Mouse (Mus musculus) lung, embryonic 14.5 days (tissue): ENCODE measurements around the gene U2af1l4. TPM values are rescaled to one million over a fixed set of nuclear protein-coding genes. Genes with fewer than 3 reads are reported as not detected.

Experiments used
- ATAC-seq: fragments of 200-750 bp; cut with Nextera tagmentation; 2 replicates; pipeline ENCODE4 v1.8.0; 2017; ENCODE audit warnings: mild to moderate bottlenecking, moderate TSS enrichment, moderate library complexity; ENCODE audit not compliant: insufficient read depth
- DNase-seq: peaks from one replicate; pipeline ENCODE4 v3.0.0-alpha.2; 2015
- H3K27ac ChIP-seq: fragments of 300-500 bp; sonication (generic); 2 replicates; pipeline ENCODE4 v1.5.1; 2014; ENCODE audit warnings: low read depth, mild to moderate bottlenecking, moderate library complexity
- H3K27me3 ChIP-seq: fragments of 300-500 bp; sonication (generic); 2 replicates; pipeline ENCODE4 v1.6.1; 2014; ENCODE audit warnings: low read length, control low read depth; ENCODE audit not compliant: insufficient read depth
- H3K36me3 ChIP-seq: fragments of 300-500 bp; sonication (generic); 2 replicates; pipeline ENCODE4 v1.6.1; 2014; ENCODE audit warnings: control low read depth; ENCODE audit not compliant: insufficient read depth
- H3K4me1 ChIP-seq: fragments of 300-500 bp; sonication (generic); 2 replicates; pipeline ENCODE4 v1.6.1; 2014; ENCODE audit warnings: antibody characterized with exemption, control low read depth; ENCODE audit not compliant: insufficient read depth
- H3K4me2 ChIP-seq: fragments of 300-500 bp; sonication (generic); 2 replicates; pipeline ENCODE4 v1.6.1; 2014; ENCODE audit warnings: mild to moderate bottlenecking
- H3K4me3 ChIP-seq: fragments of 300-500 bp; sonication (generic); 2 replicates; pipeline ENCODE4 v1.5.1; 2014; ENCODE audit warnings: low read depth, low read length
- H3K9ac ChIP-seq: fragments of 300-500 bp; sonication (generic); 2 replicates; pipeline ENCODE4 v1.6.1; 2014
- H3K9me3 ChIP-seq: fragments of 300-500 bp; sonication (generic); 2 replicates; pipeline ENCODE4 v1.6.1; 2016; ENCODE audit warnings: low read depth, low read length, control low read depth
- CTCF ChIP-seq: IDR thresholded peaks from 2 replicates; pipeline ENCODE4 v1.5.1; 2016; ENCODE audit warnings: antibody characterized with exemption, low read depth
- WGBS: fragments of 180-500 bp; shearing (Covaris S2); extraction: QIAGEN DNeasy Blood & Tissue Kit; methylation state at CpG from one replicate; pipeline ENCODE4 v1.1.7; 2014; 5-methylcytosine and 5-hydroxymethylcytosine counted together
- polyA plus RNA-seq: library from polyadenylated mRNA; unstranded; fragments of >200 nt; fragmentation: Nextera tagmentation; extraction: Ambion mirVana; gene quantifications from 2 replicates; pipeline ENCODE4 v1.2.1, GENCODE M21; 2014

U2af1l4 gene
- polyA plus RNA-seq, 1 experiment from 2014 or later = 120 TPM

GRCm38 (mm10) chr7:30586455-30587020 is 23.4 kb downstream of the U2af1l4 start:
- H3K9ac ChIP-seq = no peak overlapping the region
- peak overlapping the region; percentile 82 for H3K4me2 ChIP-seq
- ATAC-seq (no peak), DNase-seq (no peak)
- H3K27ac ChIP-seq = no peak overlapping the region
- 87% methylated on average over 28 of the region's 28 CpGs for WGBS
- H3K4me3 ChIP-seq = peak overlapping the region; percentile 94; the same call in 1 of the 2 replicates
- H3K4me1 ChIP-seq = 0 out of 2 replicates have a peak, but pooled peaks cover 3% of the 10 kb centered on the region
- no peaks in the 10 kb centered on the region for H3K9me3 ChIP-seq
- TF ChIP-seq CTCF = no peak
- H3K27me3 ChIP-seq = no peaks in the 10 kb centered on the region
- peaks cover 53% of the 10 kb centered on the region for H3K36me3 ChIP-seq

GRCm38 (mm10) chr7:30587842-30588667 is 25.0 kb downstream of the U2af1l4 start:
- WGBS = under 1% methylated on average over 67 of the region's 67 CpGs
- 0 out of 2 replicates have a peak, but pooled peaks cover 3% of the 10 kb centered on the region for H3K4me1 ChIP-seq
- H3K9me3 ChIP-seq = no peaks in the 10 kb centered on the region
- no peaks in the 10 kb centered on the region for H3K27me3 ChIP-seq
- peak overlapping the region; percentile 98 for H3K9ac ChIP-seq
- peaks cover 38% of the 10 kb centered on the region for H3K36me3 ChIP-seq
- peak overlapping the region; percentile 94 for H3K4me3 ChIP-seq
- peak overlapping the region; percentile 93 for H3K27ac ChIP-seq
- DNase-seq = peak; percentile 34
- TF ChIP-seq CTCF = no peak
- peak; percentile 24 for ATAC-seq
- peak overlapping the region; percentile 82 for H3K4me2 ChIP-seq

GRCm38 (mm10) chr7:30588676-30589434 is 25.8 kb downstream of the U2af1l4 start, which contains the start of gene Kmt2b:
TSS of gene Kmt2b (minus strand) at chr7:30588726.
- peak within 1 kb of the TSS; percentile 82 for H3K4me2 ChIP-seq
- H3K27ac ChIP-seq = peak within 1 kb of the TSS; percentile 93
- H3K36me3 ChIP-seq = peaks cover 30% of the 10 kb centered on the region
- ATAC-seq (peak; percentile 97), DNase-seq (peak; percentile 98)
- 0 out of 2 replicates have a peak, but pooled peaks cover 3% of the 10 kb centered on the region for H3K4me1 ChIP-seq
- under 1% methylated on average over 49 of the region's 68 CpGs for WGBS
- H3K27me3 ChIP-seq = no peaks in the 10 kb centered on the region
- no peaks in the 10 kb centered on the region for H3K9me3 ChIP-seq
- H3K4me3 ChIP-seq = peak within 1 kb of the TSS; percentile 94
- no peak for TF ChIP-seq CTCF
- peak within 1 kb of the TSS; percentile 98 for H3K9ac ChIP-seq

GRCm38 (mm10) chr7:30589435-30590301 is 26.6 kb downstream of the U2af1l4 start:
- Histone ChIP-seq H3K9ac (peak overlapping the region; percentile 59), H3K4me1 (0 out of 2 replicates have a peak, but pooled peaks cover 3% of the 10 kb centered on the region), H3K27me3 (no peaks in the 10 kb centered on the region), H3K27ac (peak overlapping the region; percentile 93), H3K4me2 (peak overlapping the region; percentile 82), H3K4me3 (peak overlapping the region; percentile 94), H3K9me3 (no peaks in the 10 kb centered on the region), H3K36me3 (peaks cover 21% of the 10 kb centered on the region)
- WGBS = 25% methylated on average over 40 of the region's 40 CpGs
- TF ChIP-seq CTCF = peak; percentile 95
- DNase-seq (peak; percentile 96), ATAC-seq (peak; percentile 67)

GRCm38 (mm10) chr7:30590927-30591604 is 28.0 kb downstream of the U2af1l4 start:
- no peaks in the 10 kb centered on the region for H3K9me3 ChIP-seq
- 0 out of 2 replicates have a peak, but pooled peaks cover 3% of the 10 kb centered on the region for H3K4me1 ChIP-seq
- no peak overlapping the region for H3K4me2 ChIP-seq
- H3K9ac ChIP-seq = no peak overlapping the region
- H3K36me3 ChIP-seq = peaks cover 7% of the 10 kb centered on the region
- TF ChIP-seq CTCF = no peak
- H3K4me3 ChIP-seq = no peak overlapping the region
- no peak for DNase-seq
- no peaks in the 10 kb centered on the region for H3K27me3 ChIP-seq
- no peak overlapping the region for H3K27ac ChIP-seq
- WGBS = 80% methylated on average over 9 of the region's 9 CpGs
- no peak for ATAC-seq

GRCm38 (mm10) chr7:30591605-30591951 is 28.5 kb downstream of the U2af1l4 start:
- peaks cover 2% of the 10 kb centered on the region for H3K36me3 ChIP-seq
- no peak overlapping the region for H3K4me2 ChIP-seq
- WGBS = 57% methylated on average over 4 of the region's 4 CpGs
- H3K4me1 ChIP-seq = 0 out of 2 replicates have a peak, but pooled peaks cover 3% of the 10 kb centered on the region
- no peak overlapping the region for H3K9ac ChIP-seq
- no peaks in the 10 kb centered on the region for H3K27me3 ChIP-seq
- no peaks in the 10 kb centered on the region for H3K9me3 ChIP-seq
- TF ChIP-seq CTCF = no peak
- no peak overlapping the region for H3K4me3 ChIP-seq
- H3K27ac ChIP-seq = no peak overlapping the region
- DNase-seq (no peak), ATAC-seq (no peak)
